Mouse (Mus musculus) inflammation-experienced regulatory T-cells, adult 6 months (primary cell): Measurements from ENCODE around the gene Tmtc1. TPM values are rescaled to one million over a fixed set of nuclear protein-coding genes. Genes with fewer than 3 reads are reported as not detected.
A peak's percentile ranks its signal among the peaks of the same experiment; 100 is the strongest.

Experiments used
- ATAC-seq: one replicate; pipeline ENCODE4 v1.8.0; 2017
- polyA plus RNA-seq, 3 experiments: library from polyadenylated mRNA; unstranded; fragments of 100-300 nt; shearing (Covaris generic); gene quantifications; one replicate each; pipeline ENCODE4 v1.2.1; 2017

The Tmtc1 gene
- under 1 TPM in 2 of 3 experiments, not detected in 1; 0.04 to 0.07 TPM for polyA plus RNA-seq

DNA sequence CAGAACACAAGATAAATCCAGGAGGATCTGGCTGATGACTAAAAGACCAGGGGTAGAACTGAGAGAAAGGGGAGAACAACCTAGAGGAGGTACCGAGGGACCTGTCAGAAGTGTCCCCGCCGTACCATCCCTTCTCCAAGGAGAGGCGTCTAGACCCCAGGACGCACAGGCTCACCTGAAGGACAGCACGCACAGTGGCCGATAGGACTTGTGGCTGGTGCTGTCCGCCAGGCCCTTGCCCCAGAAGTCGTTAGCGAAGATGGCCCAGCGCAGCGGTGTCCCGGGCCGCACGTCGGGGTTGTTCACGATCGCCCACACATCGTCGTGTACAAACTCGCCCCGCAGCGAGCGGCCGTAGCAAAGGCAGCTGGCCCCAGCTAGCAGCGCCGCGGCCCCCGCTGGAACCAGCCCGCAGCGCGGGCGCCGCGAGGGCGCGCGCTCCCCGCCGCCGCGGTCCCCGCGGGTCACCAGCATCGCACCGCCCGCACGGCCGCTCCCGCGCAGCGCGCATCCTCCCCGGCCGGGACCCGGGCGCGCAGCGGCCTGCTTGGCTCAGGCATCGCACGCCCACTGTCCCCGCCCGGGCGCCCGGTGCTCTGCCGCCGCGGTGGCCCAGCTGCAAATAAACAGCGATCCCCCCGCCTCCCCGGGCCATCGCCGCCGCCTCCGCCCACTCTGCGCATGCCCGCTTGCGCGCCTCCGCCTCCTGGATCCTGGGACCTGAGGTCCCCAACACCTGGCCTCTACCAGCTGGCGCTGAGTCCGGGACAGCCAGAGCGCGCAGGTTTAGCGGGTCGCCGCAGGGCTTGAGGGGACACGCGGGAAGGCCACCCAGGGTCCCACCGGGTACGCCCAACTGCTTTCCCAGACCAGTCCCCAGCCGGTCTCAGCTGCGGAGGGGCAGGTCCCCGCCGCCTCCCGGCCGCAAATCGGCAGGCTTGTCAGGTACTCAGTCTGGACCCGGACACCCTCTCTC is at the start of gene Tmtc1:
TSS of gene Tmtc1 (minus strand) at position 664 of the 976 bp plus-strand sequence.
- no peak for ATAC-seq

DNA sequence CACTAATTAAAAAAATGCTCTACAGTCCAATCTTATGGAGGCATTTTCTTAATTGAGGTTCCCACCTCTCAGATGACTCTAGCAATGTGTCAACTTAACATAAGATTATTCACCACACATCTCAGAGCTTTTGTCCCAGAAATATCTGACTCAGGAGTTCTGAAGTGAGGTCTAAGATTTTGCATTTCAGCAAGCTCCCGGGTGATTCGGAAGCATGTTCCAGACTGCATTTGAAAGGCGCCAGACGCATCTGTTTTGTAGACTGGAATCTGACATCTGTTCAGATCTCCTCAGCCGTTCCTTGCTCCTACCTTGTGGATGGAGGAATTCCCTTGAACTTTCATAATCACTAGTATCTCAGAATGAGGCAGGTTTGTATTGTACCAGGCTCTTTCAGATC is 47.7 kb upstream of the Tmtc1 start:
- no peak for ATAC-seq

- ATAC-seq = no peak
Measured at GRCm38 (mm10) chr6:148486756-148487155, 42.6 kb upstream of the Tmtc1 start.

GRCm38 (mm10) chr6:148481894-148482293 is 37.7 kb upstream of the Tmtc1 start:
- no peak for ATAC-seq

DNA sequence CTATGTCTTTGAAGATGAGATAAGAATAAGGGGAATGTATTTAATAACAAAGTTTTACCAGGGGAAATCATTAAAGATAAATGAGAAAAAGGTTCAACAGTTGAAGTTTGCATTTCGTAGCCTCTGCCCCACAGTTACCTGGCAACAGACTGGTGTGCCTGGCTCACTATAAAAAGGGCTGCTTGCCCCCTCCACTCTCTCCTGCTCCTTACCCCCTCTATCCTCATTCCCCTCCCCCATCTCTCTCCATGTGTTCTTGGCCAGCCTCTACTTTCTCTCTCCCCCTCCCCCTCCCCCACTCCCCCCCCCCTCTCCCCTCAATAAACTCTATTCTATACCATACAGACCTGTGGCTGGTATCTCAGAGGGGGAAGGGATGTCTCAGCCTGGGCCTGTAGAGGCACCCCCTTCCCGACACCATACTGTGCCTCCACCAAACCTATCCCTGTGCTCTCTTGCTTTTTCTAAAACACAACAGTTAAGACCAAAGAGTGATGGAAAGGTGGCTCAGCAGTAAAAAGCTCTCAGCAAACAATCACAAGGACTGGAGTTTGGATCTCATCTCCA is 35.6 kb upstream of the Tmtc1 start:
- ATAC-seq = no peak

- no peak for ATAC-seq
Measured at GRCm38 (mm10) chr6:148478350-148478749, 34.2 kb upstream of the Tmtc1 start.

DNA sequence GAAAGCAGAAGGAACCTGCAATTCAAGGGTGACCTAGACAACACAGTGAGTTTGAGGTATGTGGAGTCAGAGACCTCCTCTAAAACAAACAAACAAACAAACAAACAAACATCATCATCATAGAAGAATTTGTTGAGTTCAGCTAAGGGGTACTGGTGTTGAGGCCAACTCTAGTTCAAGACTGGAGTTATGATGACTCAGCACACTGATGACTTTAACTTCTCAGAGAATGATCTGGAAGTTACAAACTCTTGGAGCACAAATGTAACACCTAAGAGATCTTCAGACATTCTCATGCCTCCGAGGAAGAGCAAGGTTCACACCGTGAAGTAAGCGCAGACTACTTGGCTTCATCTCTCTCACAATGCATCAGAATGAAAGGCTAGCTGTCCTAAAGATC is 28.1 kb upstream of the Tmtc1 start:
- no peak for ATAC-seq

- no peak for ATAC-seq
Measured at GRCm38 (mm10) chr6:148467924-148468389, 23.8 kb upstream of the Tmtc1 start.

DNA sequence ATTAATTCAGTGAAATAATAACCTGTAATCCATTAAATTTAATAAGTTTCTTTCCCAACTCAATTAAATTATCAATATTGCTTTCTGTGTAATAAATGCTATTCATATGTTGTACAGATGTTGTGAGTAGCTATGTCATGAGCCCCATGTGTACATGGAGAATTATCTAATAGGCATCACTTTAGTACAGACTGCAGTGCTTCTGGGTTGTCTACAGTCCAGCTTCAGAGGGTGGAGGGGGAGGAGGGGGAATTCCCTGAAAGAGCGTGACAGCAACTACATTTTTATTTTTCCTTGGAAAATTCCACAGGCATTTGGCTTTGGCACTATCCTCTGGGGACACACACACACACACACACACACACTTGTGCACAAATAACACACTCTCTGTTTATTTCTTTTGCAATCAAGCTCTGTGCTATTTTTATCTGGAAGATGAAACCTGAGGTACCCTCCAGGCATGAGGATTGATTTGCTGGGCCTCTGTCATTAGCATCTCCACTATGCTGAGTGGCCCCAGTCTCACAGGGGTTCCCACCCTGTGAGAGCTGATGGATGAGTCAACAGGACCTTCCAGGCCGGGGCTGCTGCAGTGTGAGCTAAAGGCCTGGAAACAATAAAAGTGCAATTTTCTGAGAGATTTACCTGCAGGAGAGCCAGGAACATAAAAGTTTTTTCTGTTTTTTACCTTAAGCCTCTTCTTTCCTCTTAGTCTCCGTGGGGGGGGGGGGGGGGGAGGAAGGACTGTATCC is 23.2 kb upstream of the Tmtc1 start:
- ATAC-seq = no peak

DNA sequence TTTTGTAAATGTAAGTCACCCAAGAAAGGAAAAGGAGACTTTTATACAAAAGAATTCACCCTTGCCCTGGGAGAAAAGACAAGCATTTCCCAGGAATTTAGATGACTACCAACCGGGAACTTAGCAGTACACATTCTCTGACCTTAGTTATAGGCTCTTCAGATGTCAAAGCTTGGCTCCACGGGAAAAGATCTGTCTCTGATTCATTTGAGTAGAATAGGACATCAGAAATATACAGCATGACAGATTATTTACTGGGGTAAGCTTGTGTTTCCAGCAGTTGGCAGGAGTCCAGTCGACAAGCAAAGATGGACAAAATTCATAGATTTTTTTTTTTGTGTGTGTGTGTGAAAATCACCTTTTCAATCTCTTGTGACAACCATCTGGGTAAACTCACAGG is 15.4 kb upstream of the Tmtc1 start:
- no peak for ATAC-seq

GRCm38 (mm10) chr6:148455470-148455869 is 11.3 kb upstream of the Tmtc1 start:
- no peak for ATAC-seq

- ATAC-seq = no peak
Measured at GRCm38 (mm10) chr6:148454740-148455139, 10.6 kb upstream of the Tmtc1 start.

GRCm38 (mm10) chr6:148448151-148448550 is 4.0 kb upstream of the Tmtc1 start:
- no peak for ATAC-seq

- ATAC-seq = no peak
Measured at GRCm38 (mm10) chr6:148446113-148446512, 1.9 kb upstream of the Tmtc1 start.

DNA sequence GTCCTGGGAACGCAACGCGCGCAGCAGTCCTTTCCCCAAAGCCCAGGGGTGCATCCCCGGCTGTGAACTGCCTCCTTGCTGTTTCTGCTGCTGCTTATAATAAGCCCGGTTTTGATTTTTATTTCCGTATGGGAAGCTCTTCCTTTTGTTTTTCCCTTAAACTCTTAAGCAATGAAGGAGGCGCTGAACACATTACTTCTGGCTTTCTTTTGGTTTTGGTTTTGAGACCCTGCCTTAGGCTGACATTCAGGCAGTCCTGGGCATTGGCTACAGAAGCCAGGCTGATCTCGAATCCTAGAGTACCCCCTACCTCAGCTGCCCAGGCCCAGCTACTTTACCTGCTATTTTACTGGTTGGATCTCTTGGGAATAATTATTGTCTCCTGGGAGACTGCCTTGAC is 607 bp upstream of the Tmtc1 start:
- no peak for ATAC-seq

DNA sequence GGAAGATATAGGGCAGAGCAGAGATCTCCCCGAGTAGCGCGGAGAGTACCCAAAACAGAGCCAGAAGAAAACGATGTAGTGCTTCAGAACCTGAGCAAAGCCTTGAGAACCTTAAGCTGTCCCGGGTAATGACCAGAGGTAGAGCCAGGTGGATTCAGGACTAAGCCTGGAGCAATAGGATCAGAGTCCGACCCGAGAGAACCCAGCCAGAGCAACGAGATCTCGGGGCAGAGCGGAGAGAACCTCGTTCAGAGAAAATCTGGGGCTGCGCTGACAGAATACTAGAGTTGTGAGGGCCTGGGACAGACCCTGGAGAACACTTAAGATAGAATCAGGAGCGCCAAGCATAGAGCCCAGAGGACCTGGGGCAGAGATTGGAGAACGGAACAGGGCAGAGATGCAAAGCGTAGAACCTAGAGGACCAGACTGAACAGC is 881 bp downstream of the Tmtc1 start:
- ATAC-seq = no peak

- ATAC-seq = no peak
Measured at GRCm38 (mm10) chr6:148442671-148443290, 1.4 kb downstream of the Tmtc1 start.

GRCm38 (mm10) chr6:148441871-148442270 is 2.3 kb downstream of the Tmtc1 start:
- no peak for ATAC-seq

GRCm38 (mm10) chr6:148439101-148439500 is 5.1 kb downstream of the Tmtc1 start:
- no peak for ATAC-seq

DNA sequence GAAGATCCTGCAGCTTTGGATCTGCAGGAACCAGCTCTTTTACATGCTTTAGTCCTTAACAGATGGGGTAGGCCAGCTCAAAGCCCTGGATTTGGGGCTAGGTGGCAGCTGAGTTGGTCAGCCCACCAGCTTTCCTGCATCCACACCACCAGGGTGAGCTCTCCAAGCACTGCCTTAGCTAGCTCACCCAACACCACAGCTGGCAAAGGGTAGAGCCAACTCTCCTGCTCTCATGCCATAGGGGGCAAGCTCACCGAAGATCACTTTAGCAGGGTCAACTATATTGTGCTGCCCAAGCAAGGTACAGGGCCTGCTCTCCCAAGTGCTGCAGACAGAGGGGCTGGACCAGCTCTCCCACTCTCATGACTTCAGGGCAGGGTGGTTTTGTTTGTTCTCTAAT is 6.6 kb downstream of the Tmtc1 start:
- no peak for ATAC-seq

- peak; percentile 89 for ATAC-seq
Measured at GRCm38 (mm10) chr6:148436441-148437001, 7.7 kb downstream of the Tmtc1 start.

- ATAC-seq = no peak
Measured at GRCm38 (mm10) chr6:148421577-148421976, 22.6 kb downstream of the Tmtc1 start.
